Mouse (Mus musculus) forebrain, embryonic 10.5 days (tissue): ENCODE data around the gene Mmp13. TPM values are rescaled to one million over a fixed set of nuclear protein-coding genes. Genes with fewer than 3 reads are reported as not detected.
"Not testable (repeated sequence)": the region's sequence is repeated elsewhere in the genome, so short reads cannot be mapped to it uniquely, and the experiment has no call there.

Experiments
- DNase-seq: peaks from one replicate; pipeline ENCODE4 v3.0.0-alpha.2; 2017; ENCODE audit warnings: low spot score; ENCODE audit errors: extremely low spot score
- H3K27ac ChIP-seq: fragments of 300-500 bp; sonication (generic); 2 replicates; pipeline ENCODE4 v1.5.1; 2016; ENCODE audit warnings: mild to moderate bottlenecking
- H3K27me3 ChIP-seq: fragments of 300-500 bp; sonication (generic); 2 replicates; pipeline ENCODE4 v1.6.1; 2016; ENCODE audit warnings: mild to moderate bottlenecking; ENCODE audit not compliant: poor library complexity, severe bottlenecking
- H3K36me3 ChIP-seq: fragments of 300-500 bp; sonication (generic); replicated peaks from 2 replicates; pipeline ENCODE4 v1.6.1; 2016; ENCODE audit warnings: mild to moderate bottlenecking, moderate library complexity
- H3K4me1 ChIP-seq: fragments of 300-500 bp; sonication (generic); 2 replicates; pipeline ENCODE4 v1.6.1; 2016
- H3K4me3 ChIP-seq: fragments of 300-500 bp; sonication (generic); 2 replicates; pipeline ENCODE4 v1.5.1; 2016; ENCODE audit warnings: mild to moderate bottlenecking, moderate library complexity
- H3K9me3 ChIP-seq: fragments of 300-500 bp; sonication (generic); 2 replicates; pipeline ENCODE4 v1.6.1; 2016; ENCODE audit warnings: mild to moderate bottlenecking, moderate library complexity
- WGBS: fragments of 180-500 bp; shearing (Covaris S2); methylation state at CpG from one replicate; pipeline ENCODE4 v1.1.7; 2016; 5-methylcytosine and 5-hydroxymethylcytosine counted together
- polyA plus RNA-seq: library from polyadenylated mRNA; unstranded; fragments of >200 nt; fragmentation: Nextera tagmentation; extraction: Ambion mirVana; gene quantifications from 2 replicates; pipeline ENCODE4 v1.2.1, GENCODE M21; 2016

Mmp13 gene
- not detected in 2 replicates for polyA plus RNA-seq

GRCm38 (mm10) chr9:7272214-7272613 lies at the start of gene Mmp13:
Gene Mmp13 (plus strand): TSS chr9:7272514.
- H3K27ac ChIP-seq = no peak within 1 kb of the TSS
- 92% methylated on average over 1 of the region's 1 CpGs for WGBS
- no peaks in the 10 kb centered on the region for H3K9me3 ChIP-seq
- DNase-seq = no peak
- no peaks in the 10 kb centered on the region for H3K4me1 ChIP-seq
- no peak within 1 kb of the TSS for H3K4me3 ChIP-seq
- no peaks in the 10 kb centered on the region for H3K36me3 ChIP-seq
- H3K27me3 ChIP-seq = no peaks in the 10 kb centered on the region

GRCm38 (mm10) chr9:7238619-7239018 lies 33.7 kb upstream of the Mmp13 start:
- Histone ChIP-seq H3K27ac (no peak overlapping the region), H3K27me3 (no peaks in the 10 kb centered on the region), H3K4me1 (no peaks in the 10 kb centered on the region), H3K36me3 (no peaks in the 10 kb centered on the region), H3K4me3 (no peak overlapping the region), H3K9me3 (no peaks in the 10 kb centered on the region)
- WGBS = 95% methylated on average over 1 of the region's 1 CpGs
- DNase-seq = no peak

- DNase-seq = no peak
- Histone ChIP-seq H3K9me3 (no peaks in the 10 kb centered on the region), H3K36me3 (no peaks in the 10 kb centered on the region), H3K4me3 (no peak overlapping the region), H3K4me1 (no peaks in the 10 kb centered on the region), H3K27ac (no peak overlapping the region), H3K27me3 (no peaks in the 10 kb centered on the region)
- 93% methylated on average over 2 of the region's 2 CpGs for WGBS
Measured at GRCm38 (mm10) chr9:7239967-7240366, 32.3 kb upstream of the Mmp13 start.

GRCm38 (mm10) chr9:7252797-7253654 lies 19.3 kb upstream of the Mmp13 start:
- no peaks in the 10 kb centered on the region for H3K27me3 ChIP-seq
- DNase-seq = no peak
- 82% methylated on average over 1 of the region's 1 CpGs for WGBS

GRCm38 (mm10) chr9:7261667-7262066 lies 10.6 kb upstream of the Mmp13 start:
- no peaks in the 10 kb centered on the region for H3K36me3 ChIP-seq
- no peaks in the 10 kb centered on the region for H3K9me3 ChIP-seq
- no peaks in the 10 kb centered on the region for H3K27me3 ChIP-seq
- H3K4me3 ChIP-seq = no peak overlapping the region
- no peak for DNase-seq
- WGBS = 92% methylated on average over 1 of the region's 1 CpGs
- H3K27ac ChIP-seq = no peak overlapping the region
- no peaks in the 10 kb centered on the region for H3K4me1 ChIP-seq

More at GRCm38 (mm10) chr9:7252797-7253654, 19.3 kb upstream of the Mmp13 start:
- H3K4me3 ChIP-seq = no peak overlapping the region
- H3K27ac ChIP-seq = no peak overlapping the region
- peaks cover 8% of the 10 kb centered on the region for H3K4me1 ChIP-seq
- H3K9me3 ChIP-seq = no peaks in the 10 kb centered on the region
- H3K36me3 ChIP-seq = no peaks in the 10 kb centered on the region

- no peaks in the 10 kb centered on the region for H3K27me3 ChIP-seq
- H3K4me1 ChIP-seq = no peaks in the 10 kb centered on the region
- no peak for DNase-seq
- no peaks in the 10 kb centered on the region for H3K9me3 ChIP-seq
- H3K36me3 ChIP-seq = no peaks in the 10 kb centered on the region
- no peak overlapping the region for H3K4me3 ChIP-seq
- WGBS = 77% methylated on average over 3 of the region's 3 CpGs
- H3K27ac ChIP-seq = no peak overlapping the region
Measured at GRCm38 (mm10) chr9:7270071-7270470, 2.2 kb upstream of the Mmp13 start.

GRCm38 (mm10) chr9:7282565-7283302 lies 10.4 kb downstream of the Mmp13 start:
- Histone ChIP-seq H3K4me1 (peaks cover 8% of the 10 kb centered on the region; the same call in 1 of the 2 replicates), H3K36me3 (no peaks in the 10 kb centered on the region), H3K4me3 (no peak overlapping the region), H3K27me3 (no peaks in the 10 kb centered on the region), H3K9me3 (no peaks in the 10 kb centered on the region), H3K27ac (no peak overlapping the region)
- WGBS = 62% methylated on average over 7 of the region's 7 CpGs
- no peak for DNase-seq

GRCm38 (mm10) chr9:7283303-7283684 lies 11.0 kb downstream of the Mmp13 start:
- not testable (repeated sequence) for H3K27ac ChIP-seq

GRCm38 (mm10) chr9:7289501-7289900 lies 17.2 kb downstream of the Mmp13 start:
- Histone ChIP-seq H3K36me3 (no peaks in the 10 kb centered on the region), H3K9me3 (no peaks in the 10 kb centered on the region), H3K27me3 (no peaks in the 10 kb centered on the region), H3K27ac (no peak overlapping the region), H3K4me1 (no peaks in the 10 kb centered on the region), H3K4me3 (no peak overlapping the region)
- 85% methylated on average over 2 of the region's 2 CpGs for WGBS
- DNase-seq = no peak

More at GRCm38 (mm10) chr9:7283303-7283684, 11.0 kb downstream of the Mmp13 start:
- WGBS = 64% methylated on average over 2 of the region's 2 CpGs
- not testable (repeated sequence) for H3K9me3 ChIP-seq, H3K4me3 ChIP-seq, H3K36me3 ChIP-seq, H3K4me1 ChIP-seq, H3K27me3 ChIP-seq, DNase-seq

GRCm38 (mm10) chr9:7289901-7290300 lies 17.6 kb downstream of the Mmp13 start:
- Histone ChIP-seq H3K36me3 (no peaks in the 10 kb centered on the region), H3K27me3 (no peaks in the 10 kb centered on the region), H3K9me3 (no peaks in the 10 kb centered on the region), H3K4me1 (no peaks in the 10 kb centered on the region), H3K4me3 (no peak overlapping the region), H3K27ac (no peak overlapping the region)
- no peak for DNase-seq
- 95% methylated on average over 12 of the region's 12 CpGs for WGBS

- Histone ChIP-seq H3K27me3 (no peaks in the 10 kb centered on the region), H3K36me3 (no peaks in the 10 kb centered on the region), H3K9me3 (no peaks in the 10 kb centered on the region), H3K4me1 (no peaks in the 10 kb centered on the region), H3K27ac (no peak overlapping the region), H3K4me3 (no peak overlapping the region)
- WGBS = 24% methylated on average over 1 of the region's 1 CpGs
- no peak for DNase-seq
Measured at GRCm38 (mm10) chr9:7292132-7292531, 19.8 kb downstream of the Mmp13 start.

GRCm38 (mm10) chr9:7331847-7332246 lies 59.5 kb downstream of the Mmp13 start:
- DNase-seq = no peak

More at GRCm38 (mm10) chr9:7331847-7332246, 59.5 kb downstream of the Mmp13 start:
- H3K27me3 ChIP-seq = no peaks in the 10 kb centered on the region
- H3K27ac ChIP-seq = no peak overlapping the region
- no peaks in the 10 kb centered on the region for H3K4me1 ChIP-seq
- no peaks in the 10 kb centered on the region for H3K36me3 ChIP-seq
- no peaks in the 10 kb centered on the region for H3K9me3 ChIP-seq
- H3K4me3 ChIP-seq = no peak overlapping the region
